Mouse (Mus musculus) R1 (cell line): ENCODE measurements at regions not wholly inside any gene's neighbourhood (a gene's known extent, or its start where the extent isn't known, plus 50 kb on each side); places are given as distances from the start of the nearest gene placed in this dataset.
A peak's percentile ranks its signal among the peaks of the same experiment; 100 is the strongest.

ENCODE experiments used
- DNase-seq: peaks from one replicate; pipeline ENCODE4 v3.0.0-alpha.2; 2018; ENCODE audit warnings: low read depth, low spot score

DNA sequence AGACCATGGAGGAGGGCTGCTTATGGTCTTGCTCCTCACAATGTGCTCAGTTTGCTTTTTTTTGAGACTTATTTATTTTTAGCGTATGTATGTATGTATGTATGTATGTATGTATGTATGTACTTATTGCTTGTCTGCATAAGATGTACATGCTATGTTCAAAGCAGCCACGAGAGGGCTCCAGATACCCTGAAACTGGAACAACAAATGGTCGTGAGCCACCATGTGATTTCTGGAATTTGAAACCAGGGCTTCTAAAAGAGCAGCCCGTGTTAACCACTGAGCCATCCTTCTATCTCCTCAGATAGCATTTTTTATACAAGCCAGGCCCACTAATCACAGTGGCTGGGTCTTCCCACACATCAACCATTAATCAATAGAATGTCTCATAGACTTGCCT is 611.2 kb downstream of the 5730507C01Rik start:
- peak; percentile 73 for DNase-seq

DNA sequence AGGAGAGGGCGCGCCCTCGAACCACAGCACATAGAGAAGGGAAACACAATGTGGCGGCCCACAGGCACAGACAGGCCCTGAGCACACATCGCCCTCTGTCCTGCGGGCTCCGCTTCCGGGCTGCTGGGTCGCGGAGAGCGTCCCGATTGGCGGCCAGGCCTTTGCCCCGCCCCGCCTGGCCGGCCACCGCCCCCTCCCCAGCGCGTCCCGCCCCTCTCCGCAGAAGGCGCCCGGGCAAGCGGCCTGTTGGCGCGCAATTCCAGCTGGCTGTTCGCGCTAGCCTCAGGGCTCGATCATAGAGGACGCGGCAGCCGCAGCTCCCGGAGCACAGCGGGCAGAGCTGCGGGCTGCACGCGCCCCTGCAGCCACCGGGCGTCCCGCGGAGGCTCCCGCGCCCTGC is 661.3 kb downstream of the 5730507C01Rik start:
- peak; percentile 96 for DNase-seq

DNA sequence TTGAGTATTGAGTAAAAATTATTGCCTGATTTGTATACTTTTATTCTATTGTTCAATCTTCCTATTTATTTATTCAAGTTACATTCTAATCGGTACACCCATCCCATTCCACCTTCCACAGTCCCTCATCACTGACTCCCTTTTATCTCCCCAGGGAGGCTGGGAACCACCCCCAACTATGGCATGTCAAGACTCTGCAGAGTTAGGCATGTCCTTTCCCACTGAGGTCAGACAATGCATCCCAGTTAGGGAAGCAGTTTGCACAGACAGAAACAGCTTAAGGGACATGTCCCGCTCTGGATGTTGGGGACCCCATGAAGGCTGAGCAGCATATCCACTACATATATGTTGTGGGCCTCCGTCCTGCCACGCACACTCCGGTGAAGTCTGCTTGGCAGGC is 678.1 kb downstream of the 5730507C01Rik start:
- peak; percentile 80 for DNase-seq

DNA sequence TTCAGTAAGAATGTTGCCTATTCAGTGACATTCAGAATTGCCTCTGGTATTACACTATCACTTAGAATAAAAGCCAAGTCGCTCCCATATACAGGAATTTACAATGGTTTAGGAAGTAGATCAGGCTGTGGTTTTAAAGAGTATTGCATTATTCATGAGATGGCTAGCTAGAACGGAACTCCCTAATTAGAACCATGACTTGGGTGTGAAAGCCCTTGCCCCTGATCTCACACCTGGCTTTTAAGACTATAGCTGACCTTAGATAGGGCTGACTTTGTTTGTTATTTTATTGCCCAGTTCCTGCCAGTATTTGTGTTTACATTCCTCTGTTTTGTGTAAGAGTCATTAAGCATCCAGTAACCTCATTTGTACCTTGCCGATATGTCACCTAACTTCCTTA is 678.7 kb downstream of the 5730507C01Rik start:
- peak; percentile 83 for DNase-seq

DNA sequence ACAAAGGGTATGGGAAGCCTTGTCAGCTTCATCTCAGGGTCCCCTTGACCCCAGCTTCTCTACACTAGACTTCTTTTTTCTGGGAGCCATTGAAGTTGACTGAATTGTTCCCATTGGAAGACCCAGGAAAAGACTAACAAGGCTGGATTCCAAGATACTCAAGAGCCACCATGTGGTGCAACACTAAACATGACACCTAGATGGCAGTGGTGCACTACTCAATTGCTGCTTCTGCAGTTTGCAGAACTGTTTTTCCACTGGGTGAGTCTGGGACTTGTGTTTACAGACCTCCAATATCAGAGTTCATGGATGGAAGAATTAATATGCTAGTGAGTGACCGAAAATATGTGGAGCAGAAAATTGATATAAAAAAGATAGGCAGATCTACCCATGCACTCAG is 709.7 kb downstream of the 5730507C01Rik start:
- peak; percentile 56 for DNase-seq

DNA sequence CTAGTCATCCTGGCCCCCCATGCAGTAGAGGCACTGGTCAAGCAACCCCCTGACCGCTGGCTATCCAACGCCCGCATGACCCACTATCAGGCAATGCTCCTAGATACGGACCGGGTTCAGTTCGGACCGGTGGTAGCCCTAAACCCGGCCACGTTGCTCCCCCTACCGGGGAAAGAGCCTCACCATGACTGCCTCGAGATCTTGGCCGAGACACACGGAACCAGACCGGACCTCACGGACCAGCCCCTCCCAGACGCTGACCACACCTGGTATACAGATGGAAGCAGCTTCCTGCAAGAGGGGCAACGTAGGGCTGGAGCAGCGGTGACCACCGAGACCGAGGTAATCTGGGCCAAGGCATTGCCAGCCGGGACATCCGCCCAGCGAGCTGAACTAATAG is 707.6 kb upstream of the Gm21863 start:
- DNase-seq, result peak; percentile 40

DNA sequence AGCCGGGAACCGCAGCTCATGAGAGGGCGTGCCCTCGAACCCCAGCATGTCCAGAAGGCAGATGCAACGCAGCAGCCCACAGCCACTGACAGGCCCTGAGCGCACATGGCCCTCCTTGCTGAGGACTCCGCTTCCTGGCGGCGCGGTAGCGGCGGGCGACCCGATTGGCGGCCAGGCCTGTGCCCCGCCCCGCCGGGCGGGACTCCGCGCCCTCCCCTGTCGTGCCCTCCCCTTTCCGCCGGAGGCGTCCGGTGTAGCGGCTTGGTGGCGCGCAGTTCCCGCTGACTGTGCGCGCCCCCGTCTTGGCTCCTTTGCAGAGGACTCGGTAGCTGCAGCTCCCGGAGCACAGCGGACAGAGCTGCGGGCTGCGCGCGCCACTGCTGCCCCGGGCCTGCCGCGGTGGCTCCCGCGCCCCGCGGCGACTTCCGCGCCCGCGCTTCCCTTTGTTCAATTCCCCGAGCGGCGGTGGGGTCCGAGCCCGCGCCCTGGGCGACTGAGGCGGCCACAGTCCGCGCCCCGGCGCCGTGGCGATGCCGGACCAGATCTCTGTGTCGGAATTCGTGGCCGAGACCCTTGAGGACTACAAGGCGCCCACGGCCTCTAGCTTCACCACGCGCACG is 665.9 kb upstream of the Gm21863 start:
- DNase-seq, result peak; percentile 94

DNA sequence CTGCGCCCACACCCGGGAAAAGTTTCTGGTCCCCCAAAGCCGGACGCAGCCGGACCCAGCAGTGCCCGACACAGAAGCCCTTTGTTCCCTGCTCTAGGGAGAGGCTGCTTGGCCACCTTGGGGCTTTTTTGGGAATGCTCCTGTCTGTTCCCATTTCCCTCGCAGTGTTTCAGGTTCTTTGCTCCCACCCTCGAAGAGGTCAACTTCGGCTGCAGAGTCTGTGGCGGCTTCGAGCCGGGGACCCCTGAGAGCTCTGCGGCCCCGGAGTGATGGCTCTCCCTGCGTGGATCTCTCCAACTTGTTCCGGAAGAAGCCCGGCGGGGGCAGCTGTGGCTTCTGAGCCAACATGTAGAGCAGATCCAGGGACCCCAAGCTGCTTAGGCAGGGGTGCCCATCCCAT is 665.3 kb upstream of the Gm21863 start:
- DNase-seq, result peak; percentile 12

DNA sequence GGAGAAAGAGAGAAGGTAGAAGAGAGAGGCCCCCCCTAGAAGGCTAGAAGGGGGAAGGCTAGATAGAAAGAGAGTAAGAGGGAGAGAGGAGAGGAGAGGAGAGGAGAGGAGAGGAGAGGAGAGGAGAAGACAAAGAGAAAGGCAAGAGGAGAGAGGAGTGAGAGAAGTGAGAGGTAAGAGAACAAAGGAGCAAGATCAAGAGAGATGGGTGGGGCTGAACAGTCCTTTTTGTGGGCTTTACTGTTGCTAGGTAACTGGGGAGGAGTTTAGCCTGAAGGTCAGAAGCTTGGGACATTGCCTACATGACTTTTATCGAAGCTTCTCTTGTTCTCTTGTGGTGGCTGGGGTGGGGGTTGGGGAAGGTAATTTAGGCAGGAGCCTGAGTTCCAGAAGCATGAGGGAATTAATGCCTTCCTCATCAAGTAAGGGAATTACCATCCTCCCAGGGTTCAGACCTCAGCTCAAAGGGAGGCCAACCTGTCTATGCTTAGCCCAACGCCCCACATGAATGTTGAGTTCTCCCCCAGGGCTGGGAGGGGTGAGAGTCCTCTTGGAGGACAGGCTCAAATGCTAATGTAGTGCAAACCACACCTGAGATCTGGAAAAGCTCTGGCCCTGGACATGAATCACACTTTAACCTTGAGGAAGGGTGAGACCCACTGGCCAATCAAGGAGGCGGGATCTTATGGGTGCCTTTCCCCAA is 662.1 kb upstream of the Gm21863 start:
- peak; percentile 94 for DNase-seq
